Mouse (Mus musculus) MN1 (cell line): ENCODE measurements at regions not wholly inside any gene's neighbourhood (a gene's known extent, or its start where the extent isn't known, plus 50 kb on each side); places are given as distances from the start of the nearest gene placed in this dataset.
A peak's percentile ranks its signal among the peaks of the same experiment; 100 is the strongest.

ENCODE experiments used
- DNase-seq: peaks from one replicate; pipeline ENCODE4 v3.0.0-alpha.2; 2016; ENCODE audit warnings: low spot score

GRCm38 (mm10) chr11:63396386-63396785 is 267.6 kb downstream of the Pmp22 start:
- DNase-seq: no peak

- no peak for DNase-seq
Measured at GRCm38 (mm10) chr11:63402741-63403140, 274.0 kb downstream of the Pmp22 start.

- DNase-seq: peak; percentile 56
Measured at GRCm38 (mm10) chr11:63404719-63405118, 275.9 kb downstream of the Pmp22 start.

- DNase-seq: no peak
Measured at GRCm38 (mm10) chr11:63409431-63409830, 280.6 kb downstream of the Pmp22 start.

GRCm38 (mm10) chr11:63410921-63411320 is 282.1 kb downstream of the Pmp22 start:
- no peak for DNase-seq

GRCm38 (mm10) chr11:63412364-63412991 is 283.7 kb downstream of the Pmp22 start:
- DNase-seq: no peak

GRCm38 (mm10) chr11:63413106-63413505 is 284.3 kb downstream of the Pmp22 start:
- no peak for DNase-seq

GRCm38 (mm10) chr11:63413621-63414020 is 284.8 kb downstream of the Pmp22 start:
- DNase-seq: no peak

GRCm38 (mm10) chr11:63418042-63418776 is 289.4 kb downstream of the Pmp22 start:
- no peak for DNase-seq

GRCm38 (mm10) chr11:63420341-63420740 is 291.6 kb downstream of the Pmp22 start:
- DNase-seq: no peak

- no peak for DNase-seq
Measured at GRCm38 (mm10) chr11:63422069-63422468, 293.3 kb downstream of the Pmp22 start.

GRCm38 (mm10) chr11:63424319-63424718 is 295.5 kb downstream of the Pmp22 start:
- DNase-seq: no peak

- DNase-seq: no peak
Measured at GRCm38 (mm10) chr11:63425741-63426140, 297.0 kb downstream of the Pmp22 start.

GRCm38 (mm10) chr11:63453786-63454185 is 325.0 kb downstream of the Pmp22 start:
- no peak for DNase-seq

GRCm38 (mm10) chr11:63454910-63455531 is 326.2 kb downstream of the Pmp22 start:
- no peak for DNase-seq

GRCm38 (mm10) chr11:63456356-63456755 is 327.6 kb downstream of the Pmp22 start:
- DNase-seq: no peak

GRCm38 (mm10) chr11:63457250-63457649 is 328.5 kb downstream of the Pmp22 start:
- no peak for DNase-seq

GRCm38 (mm10) chr11:63460146-63460545 is 331.4 kb downstream of the Pmp22 start:
- DNase-seq: no peak

GRCm38 (mm10) chr11:63463797-63464331 is 335.1 kb downstream of the Pmp22 start:
- no peak for DNase-seq

GRCm38 (mm10) chr11:63465941-63466340 is 337.2 kb downstream of the Pmp22 start:
- no peak for DNase-seq

- DNase-seq: no peak
Measured at GRCm38 (mm10) chr11:63466541-63466940, 337.8 kb downstream of the Pmp22 start.

GRCm38 (mm10) chr11:63474831-63475230 is 346.0 kb downstream of the Pmp22 start:
- no peak for DNase-seq
